Mouse (Mus musculus): ENCODE results near the gene Tm9sf2. TPM values are rescaled to one million over a fixed set of nuclear protein-coding genes. Genes with fewer than 3 reads are reported as not detected.

The Tm9sf2 gene
- 38.4 and 72.0 TPM in 2 replicates for polyA plus RNA-seq (2012; rRNA removed)

DNA sequence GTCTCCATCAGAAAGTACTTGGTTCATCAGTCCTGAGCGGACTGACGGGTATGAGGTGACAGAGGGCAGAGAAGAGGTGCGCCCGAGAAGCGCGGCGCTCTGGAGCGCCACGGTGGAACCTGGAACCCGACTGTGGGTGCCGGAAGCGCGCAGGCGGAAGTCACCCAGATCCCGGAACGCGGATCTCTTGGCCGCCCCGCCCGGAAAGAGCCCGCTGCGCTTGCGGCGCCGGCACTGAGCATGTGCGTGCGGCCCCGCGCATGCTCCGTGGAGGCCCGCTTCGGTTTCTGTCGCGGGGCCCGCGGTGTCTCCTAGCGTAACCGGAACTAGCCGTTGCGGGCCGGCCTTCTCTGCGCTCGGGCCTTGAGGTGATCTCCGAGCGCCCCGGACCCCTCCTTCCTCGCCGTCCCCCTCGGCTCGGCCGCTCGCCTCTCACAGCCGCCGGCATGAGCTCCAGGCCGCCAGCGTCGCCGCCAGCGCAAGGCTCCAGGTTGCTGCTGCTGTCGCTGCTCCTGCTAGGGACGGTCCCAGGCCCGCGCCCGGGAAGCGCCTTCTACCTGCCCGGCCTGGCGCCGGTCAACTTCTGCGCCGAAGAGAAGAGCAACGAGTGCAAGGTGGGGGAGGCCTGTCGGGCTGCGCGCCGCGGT lies at the start of gene Tm9sf2:
Gene Tm9sf2 (plus strand): TSS at position 217 of the 647 bp plus-strand sequence.

DNA sequence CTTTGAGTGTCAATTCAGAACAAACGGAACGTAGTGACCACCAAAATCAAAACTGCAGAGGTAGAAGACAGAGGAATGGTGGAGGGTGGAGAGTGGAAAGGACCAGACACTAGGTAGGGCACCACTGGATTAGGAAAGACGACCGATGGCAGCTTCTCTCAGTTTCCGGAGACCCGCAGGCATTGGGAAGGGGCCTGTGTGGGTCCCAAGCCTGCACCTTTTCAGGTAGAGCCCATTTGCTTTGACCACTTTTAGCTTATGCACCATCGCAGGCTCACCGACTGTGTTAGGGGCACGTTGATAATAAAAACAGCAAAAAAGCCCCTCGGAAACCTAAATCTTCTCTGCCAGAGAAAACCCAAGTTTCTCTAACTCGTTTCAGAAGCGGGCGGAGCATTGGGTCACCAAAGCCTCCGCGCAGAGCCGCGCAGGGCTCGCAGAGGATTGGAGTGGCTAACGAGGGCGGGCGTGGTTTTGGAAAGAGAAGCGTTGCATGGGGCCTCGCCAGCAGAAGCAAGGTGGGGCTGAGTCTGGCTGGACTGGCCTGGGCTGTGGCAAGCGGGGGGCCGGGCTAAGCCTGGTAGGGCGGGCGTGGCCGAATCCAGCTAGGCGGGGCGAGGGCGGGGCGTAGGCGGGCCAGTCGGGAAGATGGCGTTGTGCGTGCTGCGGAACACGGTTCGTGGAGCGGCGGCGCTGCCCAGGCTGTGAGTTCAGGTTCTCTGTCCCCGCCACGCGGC lies 74.4 kb downstream of the Tm9sf2 start, which contains the start of gene Clybl:
Gene Clybl (plus strand): TSS at position 627 of the 737 bp plus-strand sequence.

Other genes starting within 250 kb of the Tm9sf2 start
- 29.5 and 37.1 TPM in 2 replicates for gene Ubac2, start 228.4 kb upstream of the Tm9sf2 start, polyA plus RNA-seq (2012; rRNA removed)
- gene Gpr18, start 191.3 kb upstream of the Tm9sf2 start, polyA plus RNA-seq (2012; rRNA removed): not detected in 2 replicates
- gene Gpr183, start 141.8 kb upstream of the Tm9sf2 start, polyA plus RNA-seq (2012; rRNA removed): 0.90 and 1.6 TPM in 2 replicates
- 0.11 and 0.25 TPM in 2 replicates for gene Timm8a2, start 72.4 kb upstream of the Tm9sf2 start, polyA plus RNA-seq (2012; rRNA removed)
- gene Clybl, start 74.7 kb downstream of the Tm9sf2 start, polyA plus RNA-seq (2012; rRNA removed): 18.3 and 26.8 TPM in 2 replicates